In the genomic region with DNA sequence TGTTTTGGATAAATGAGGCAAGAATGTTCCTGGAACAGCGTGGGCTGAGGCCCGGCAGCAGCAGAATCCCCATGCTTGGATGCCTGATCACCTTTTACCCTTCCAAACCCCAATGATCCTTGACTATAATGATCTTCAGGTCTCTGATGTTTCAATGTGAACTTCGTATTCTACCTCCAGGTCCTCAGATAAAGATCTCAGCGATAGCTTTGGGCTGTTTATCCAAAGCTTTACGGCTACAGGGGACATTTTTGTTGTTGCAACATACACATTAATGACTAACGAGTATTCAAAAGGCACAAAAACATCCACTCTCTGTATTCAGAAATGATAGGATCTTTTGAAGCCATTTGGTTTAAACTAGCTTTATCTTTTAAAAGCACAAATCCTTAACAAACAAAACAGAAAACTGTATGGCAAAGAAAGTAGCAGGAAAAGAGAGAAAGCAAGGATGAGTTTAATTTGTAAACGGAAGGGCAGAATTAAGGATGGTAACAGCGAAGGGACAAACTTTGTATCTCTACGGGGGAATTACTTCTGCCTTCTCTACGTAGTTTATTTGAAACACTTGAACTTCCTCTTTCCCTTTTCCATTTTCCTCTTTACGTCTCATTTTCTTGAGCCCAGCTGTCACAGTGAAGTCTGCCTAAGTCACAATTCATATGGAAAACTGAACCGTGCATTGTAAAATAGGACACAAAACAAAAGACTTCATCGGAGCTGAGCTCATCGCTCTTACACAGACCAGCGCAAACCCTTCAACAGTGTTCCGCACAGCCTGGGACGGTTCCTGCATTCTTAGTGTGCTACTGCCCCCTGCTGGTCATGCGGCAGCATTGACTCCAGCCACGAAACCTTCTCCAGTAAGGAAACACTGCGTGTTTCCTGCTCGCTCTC, we compare ENCODE assay signal across 8 mouse cellular contexts.
DNase-seq lines count a peak whose midpoint lies in the region; ATAC-seq and TF ChIP-seq lines count a peak whose summit lies in the region.

No protein-coding gene starts in this region.

- peak overlapping the region; percentile 7; the same call in 1 of the 2 replicates for H3K27ac ChIP-seq in bone marrow, adult 2 months (ENCODE audit: control insufficient read depth, insufficient read depth, low read depth, low read length, poor library complexity)
- H3K27ac ChIP-seq in embryonic facial prominence, embryonic 15.5 days (replicated peaks): peak overlapping the region; percentile 75
- H3K27ac ChIP-seq in limb, embryonic 14.5 days (replicated peaks; ENCODE audit: low read depth, low read length): no peak overlapping the region
- no peak overlapping the region for H3K27ac ChIP-seq in midbrain, postnatal 0 days (ENCODE audit: low read depth, low read length)

- WGBS in bone marrow, adult 2 months: 5% methylated on average over 21 of the region's 21 CpGs
- WGBS in embryonic facial prominence, embryonic 15.5 days: 8% methylated on average over 21 of the region's 21 CpGs
- whole genome bisulfite sequencing in limb, embryonic 14.5 days: 9% methylated on average over 21 of the region's 21 CpGs
- 9% methylated on average over 21 of the region's 21 CpGs for WGBS in midbrain, postnatal 0 days

- peak overlapping the region; percentile 71 for H3K4me3 ChIP-seq in bone marrow, adult 2 months (replicated peaks; ENCODE audit: control insufficient read depth, low read depth, low read length)
- peak overlapping the region; percentile 49 for H3K4me3 ChIP-seq in embryonic facial prominence, embryonic 15.5 days (replicated peaks)
- peak overlapping the region; percentile 31 for H3K4me3 ChIP-seq in limb, embryonic 14.5 days (replicated peaks; ENCODE audit: low read length)
- H3K4me3 ChIP-seq in midbrain, postnatal 0 days (ENCODE audit: low read depth, low read length): peak overlapping the region; percentile 37

- H3K36me3 ChIP-seq in embryonic facial prominence, embryonic 15.5 days: no peaks in the 10 kb centered on the region
- H3K36me3 ChIP-seq in limb, embryonic 14.5 days (ENCODE audit: control insufficient read depth, insufficient read depth, low read length): no peaks in the 10 kb centered on the region
- no peaks in the 10 kb centered on the region for H3K36me3 ChIP-seq in midbrain, postnatal 0 days (ENCODE audit: insufficient read depth, low read length)

- peak overlapping the region; percentile 70 for H3K4me2 ChIP-seq in embryonic facial prominence, embryonic 15.5 days (replicated peaks)
- H3K4me2 ChIP-seq in limb, embryonic 14.5 days (replicated peaks; ENCODE audit: low read depth, low read length, severe bottlenecking): peak overlapping the region; percentile 81
- peak overlapping the region; percentile 61 for H3K4me2 ChIP-seq in midbrain, postnatal 0 days (ENCODE audit: low read depth, low read length, poor library complexity, severe bottlenecking)

- TF ChIP-seq CTCF in bone marrow, adult 2 months (IDR thresholded peaks at IDR 0.05; ENCODE audit: control insufficient read depth, insufficient read depth, low read length): peak; percentile 99
- peak; percentile 99 for TF ChIP-seq CTCF in midbrain, postnatal 0 days (IDR thresholded peaks at IDR 0.05)

- TF ChIP-seq POLR2A in bone marrow, adult 2 months (IDR thresholded peaks at IDR 0.05; ENCODE audit: borderline replicate concordance, control insufficient read depth, low read depth, low read length): peak; percentile 45; the same call in 1 of the 2 replicates
- peak; percentile 77; the same call in 1 of the 2 replicates for TF ChIP-seq POLR2A in limb, embryonic 14.5 days (IDR thresholded peaks at IDR 0.05; ENCODE audit: borderline replicate concordance, extremely low read depth, insufficient read depth, insufficient read length)

- no peaks in the 10 kb centered on the region for H3K27me3 ChIP-seq in embryonic facial prominence, embryonic 15.5 days
- H3K27me3 ChIP-seq in limb, embryonic 14.5 days (ENCODE audit: control insufficient read depth, insufficient read depth, low read length): no peaks in the 10 kb centered on the region
- no peaks in the 10 kb centered on the region; the same call in 1 of the 2 replicates for H3K27me3 ChIP-seq in midbrain, postnatal 0 days (ENCODE audit: insufficient read depth, low read length)

- peak; percentile 97 for DNase-seq in 416B (ENCODE audit: low read depth)
- peak; percentile 92 for DNase-seq in heart, adult 8-10 months (ENCODE audit: low spot score)
- DNase-seq in kidney, adult 9 months: peak; percentile 94
- peak; percentile 97 for DNase-seq in limb, embryonic 14.5 days (ENCODE audit: low spot score)
- DNase-seq in midbrain, postnatal 0 days (ENCODE audit: low spot score): peak; percentile 95
- peak; percentile 61 to 82 for DNase-seq in spleen, postnatal 14 days (ENCODE audit: low spot score in 2 of 2)

- ATAC-seq in embryonic facial prominence, embryonic 15.5 days (ENCODE audit: insufficient number of reproducible peaks, low FRiP score, low TSS enrichment, low read depth): peak; percentile 89
- ATAC-seq in limb, embryonic 14.5 days (ENCODE audit: low FRiP score, low read depth): peak; percentile 89
- peak; percentile 86 for ATAC-seq in midbrain, postnatal 0 days (ENCODE audit: low FRiP score)

- H3K4me1 ChIP-seq in bone marrow, adult 2 months (ENCODE audit: control insufficient read depth, insufficient read depth, low read length): peaks cover 1% of the 10 kb centered on the region; the same call in 1 of the 2 replicates
- H3K4me1 ChIP-seq in embryonic facial prominence, embryonic 15.5 days: peaks cover 15% of the 10 kb centered on the region
- H3K4me1 ChIP-seq in limb, embryonic 14.5 days (ENCODE audit: control insufficient read depth, insufficient read depth, low read length): peaks cover 8% of the 10 kb centered on the region
- H3K4me1 ChIP-seq in midbrain, postnatal 0 days (ENCODE audit: insufficient read depth, low read length): peaks cover 4% of the 10 kb centered on the region; the same call in 1 of the 2 replicates

- no peaks in the 10 kb centered on the region for H3K9me3 ChIP-seq in embryonic facial prominence, embryonic 15.5 days (replicated peaks)
- H3K9me3 ChIP-seq in limb, embryonic 14.5 days (ENCODE audit: control insufficient read depth, low read length): no peaks in the 10 kb centered on the region
- H3K9me3 ChIP-seq in midbrain, postnatal 0 days (ENCODE audit: low read length): no peaks in the 10 kb centered on the region

- no peak overlapping the region for H3K9ac ChIP-seq in embryonic facial prominence, embryonic 15.5 days
- H3K9ac ChIP-seq in limb, embryonic 14.5 days (ENCODE audit: low read depth, low read length, severe bottlenecking): peak overlapping the region; percentile 57
- H3K9ac ChIP-seq in midbrain, postnatal 0 days (replicated peaks; ENCODE audit: low read length, poor library complexity, severe bottlenecking): peak overlapping the region; percentile 33

Comparison
In these comparisons a context has a peak if more than half of its experiments do, and no peak if none do; other contexts are left out.
1. H3K27ac ChIP-seq: peak in bone marrow, adult 2 months (single experiment) and embryonic facial prominence, embryonic 15.5 days (single experiment); none in limb, embryonic 14.5 days (single experiment) and midbrain, postnatal 0 days (single experiment).
2. Peak in every context shown above with its lines, with median percentiles within 50 percentile points of each other: DNase-seq, H3K4me3 ChIP-seq, ATAC-seq and H3K4me2 ChIP-seq.